Mouse (Mus musculus): ENCODE results near the gene Mgrn1. TPM values are rescaled to one million over a fixed set of nuclear protein-coding genes. Genes with fewer than 3 reads are reported as not detected.

Mgrn1 gene
- polyA plus RNA-seq, 1 experiment from 2014 or later: 36.7 TPM

- H3K4me1 ChIP-seq (ENCODE audit: insufficient read depth): peaks cover 17% of the 10 kb centered on the region
- no peak overlapping the region for H3K4me3 ChIP-seq (ENCODE audit: low read depth, low read length)
- H3K9me3 ChIP-seq (ENCODE audit: low read length): no peaks in the 10 kb centered on the region
- H3K27me3 ChIP-seq (ENCODE audit: insufficient read depth, low read length): no peaks in the 10 kb centered on the region
- ATAC-seq: no peak
- no peak for DNase-seq
- peak overlapping the region; percentile 74; the same call in 1 of the 2 replicates for H3K27ac ChIP-seq (ENCODE audit: low read depth)
- peak overlapping the region; percentile 94; the same call in 1 of the 2 replicates for H3K4me2 ChIP-seq (ENCODE audit: low read depth, low read length)
- no peak for TF ChIP-seq CTCF (IDR thresholded peaks at IDR 0.05; ENCODE audit: low read depth)
- TF ChIP-seq EP300 (IDR thresholded peaks at IDR 0.05; ENCODE audit: low read depth): no peak
- 84% methylated on average over 10 of the region's 10 CpGs for WGBS (ENCODE audit: insufficient replicate concordance)
- H3K36me3 ChIP-seq (replicated peaks; ENCODE audit: insufficient read depth, low read length): peaks cover 54% of the 10 kb centered on the region
- H3K9ac ChIP-seq (replicated peaks): peak overlapping the region; percentile 88; the same call in 1 of the 2 replicates
Measured at GRCm38 (mm10) chr16:4940311-4940850, 54.3 kb downstream of the Mgrn1 start.

GRCm38 (mm10) chr16:4941016-4941415, 55.0 kb downstream of the Mgrn1 start:
- Histone ChIP-seq H3K36me3 (replicated peaks; ENCODE audit: insufficient read depth, low read length) (peaks cover 58% of the 10 kb centered on the region), H3K4me1 (ENCODE audit: insufficient read depth) (peaks cover 17% of the 10 kb centered on the region)
- TF ChIP-seq CTCF (IDR thresholded peaks at IDR 0.05; ENCODE audit: low read depth): no peak
- TF ChIP-seq EP300 (IDR thresholded peaks at IDR 0.05; ENCODE audit: low read depth): no peak

GRCm38 (mm10) chr16:4942868-4943267, 56.8 kb downstream of the Mgrn1 start:
- TF ChIP-seq EP300 (IDR thresholded peaks at IDR 0.05; ENCODE audit: low read depth): no peak
- TF ChIP-seq CTCF (IDR thresholded peaks at IDR 0.05; ENCODE audit: low read depth): no peak
- WGBS (ENCODE audit: insufficient replicate concordance): 88% methylated on average over 8 of the region's 8 CpGs
- H3K4me2 ChIP-seq (ENCODE audit: low read depth, low read length): no peak overlapping the region

More at GRCm38 (mm10) chr16:4941016-4941415, 55.0 kb downstream of the Mgrn1 start:
- ATAC-seq: no peak
- no peak for DNase-seq
- Histone ChIP-seq H3K4me3 (ENCODE audit: low read depth, low read length) (no peak overlapping the region), H3K27me3 (ENCODE audit: insufficient read depth, low read length) (no peaks in the 10 kb centered on the region), H3K27ac (ENCODE audit: low read depth) (no peak overlapping the region), H3K9me3 (ENCODE audit: low read length) (no peaks in the 10 kb centered on the region), H3K9ac (replicated peaks) (no peak overlapping the region), H3K4me2 (ENCODE audit: low read depth, low read length) (no peak overlapping the region)

GRCm38 (mm10) chr16:4943431-4943830, 57.4 kb downstream of the Mgrn1 start:
- Histone ChIP-seq H3K36me3 (replicated peaks; ENCODE audit: insufficient read depth, low read length) (peaks cover 48% of the 10 kb centered on the region), H3K9ac (replicated peaks) (no peak overlapping the region), H3K27me3 (ENCODE audit: insufficient read depth, low read length) (no peaks in the 10 kb centered on the region), H3K4me1 (ENCODE audit: insufficient read depth) (peaks cover 27% of the 10 kb centered on the region), H3K27ac (ENCODE audit: low read depth) (no peak overlapping the region), H3K9me3 (ENCODE audit: low read length) (no peaks in the 10 kb centered on the region), H3K4me3 (ENCODE audit: low read depth, low read length) (no peak overlapping the region), H3K4me2 (ENCODE audit: low read depth, low read length) (no peak overlapping the region)
- 91% methylated on average over 3 of the region's 3 CpGs for WGBS (ENCODE audit: insufficient replicate concordance)
- no peak for TF ChIP-seq EP300 (IDR thresholded peaks at IDR 0.05; ENCODE audit: low read depth)
- no peak for ATAC-seq
- no peak for DNase-seq

More at GRCm38 (mm10) chr16:4942868-4943267, 56.8 kb downstream of the Mgrn1 start:
- no peak overlapping the region for H3K27ac ChIP-seq (ENCODE audit: low read depth)
- peaks cover 49% of the 10 kb centered on the region for H3K36me3 ChIP-seq (replicated peaks; ENCODE audit: insufficient read depth, low read length)
- no peak overlapping the region for H3K9ac ChIP-seq (replicated peaks)
- no peaks in the 10 kb centered on the region for H3K27me3 ChIP-seq (ENCODE audit: insufficient read depth, low read length)
- no peaks in the 10 kb centered on the region for H3K9me3 ChIP-seq (ENCODE audit: low read length)
- H3K4me1 ChIP-seq (ENCODE audit: insufficient read depth): peaks cover 25% of the 10 kb centered on the region
- no peak overlapping the region for H3K4me3 ChIP-seq (ENCODE audit: low read depth, low read length)
- DNase-seq (no peak), ATAC-seq (no peak)

- Histone ChIP-seq H3K9ac (replicated peaks) (no peak overlapping the region), H3K36me3 (replicated peaks; ENCODE audit: insufficient read depth, low read length) (peaks cover 52% of the 10 kb centered on the region), H3K4me1 (ENCODE audit: insufficient read depth) (peaks cover 12% of the 10 kb centered on the region), H3K4me3 (ENCODE audit: low read depth, low read length) (no peak overlapping the region), H3K27ac (ENCODE audit: low read depth) (no peak overlapping the region), H3K4me2 (ENCODE audit: low read depth, low read length) (no peak overlapping the region), H3K27me3 (ENCODE audit: insufficient read depth, low read length) (no peaks in the 10 kb centered on the region), H3K9me3 (ENCODE audit: low read length) (no peaks in the 10 kb centered on the region)
- DNase-seq (peak; percentile 33), ATAC-seq (peak; percentile 64)
- WGBS (ENCODE audit: insufficient replicate concordance): 47% methylated on average over 4 of the region's 4 CpGs
- peak; percentile 37 for TF ChIP-seq CTCF (IDR thresholded peaks at IDR 0.05; ENCODE audit: low read depth)
- no peak for TF ChIP-seq EP300 (IDR thresholded peaks at IDR 0.05; ENCODE audit: low read depth)
Measured at GRCm38 (mm10) chr16:4945415-4945814, 59.4 kb downstream of the Mgrn1 start.

DNA sequence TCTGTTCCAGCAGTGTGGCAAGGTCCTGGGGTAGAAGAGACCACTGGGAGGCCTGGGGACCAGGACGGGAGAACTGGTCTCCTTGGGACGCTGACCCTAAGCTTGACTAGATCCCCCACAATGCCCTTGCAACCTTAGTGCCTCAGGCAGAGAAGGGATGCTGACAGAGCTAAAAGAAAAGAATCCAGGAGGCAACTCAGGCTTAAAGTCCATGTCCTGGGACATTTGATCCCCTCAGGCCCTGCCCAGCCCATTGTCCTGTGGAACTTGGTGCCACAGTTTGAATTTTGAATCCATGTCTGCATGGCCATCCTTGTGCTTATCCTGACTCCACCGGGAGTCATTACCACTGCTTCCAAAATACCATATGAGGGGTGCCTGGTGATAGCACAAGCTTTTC, 60.1 kb downstream of the Mgrn1 start:
- ATAC-seq (no peak), DNase-seq (no peak)
- H3K9ac ChIP-seq (replicated peaks): no peak overlapping the region
- H3K36me3 ChIP-seq (replicated peaks; ENCODE audit: insufficient read depth, low read length): peaks cover 51% of the 10 kb centered on the region
- no peaks in the 10 kb centered on the region for H3K9me3 ChIP-seq (ENCODE audit: low read length)
- H3K4me1 ChIP-seq (ENCODE audit: insufficient read depth): peaks cover 12% of the 10 kb centered on the region
- TF ChIP-seq EP300 (IDR thresholded peaks at IDR 0.05; ENCODE audit: low read depth) (no peak), CTCF (IDR thresholded peaks at IDR 0.05; ENCODE audit: low read depth) (no peak)
- no peak overlapping the region for H3K4me2 ChIP-seq (ENCODE audit: low read depth, low read length)
- no peak overlapping the region for H3K4me3 ChIP-seq (ENCODE audit: low read depth, low read length)
- WGBS (ENCODE audit: insufficient replicate concordance): 89% methylated on average over 3 of the region's 3 CpGs
- 0 out of 2 replicates have a peak overlapping the region, but pooled peaks have one; percentile 11 for H3K27ac ChIP-seq (ENCODE audit: low read depth)
- H3K27me3 ChIP-seq (ENCODE audit: insufficient read depth, low read length): no peaks in the 10 kb centered on the region

Data from liver, postnatal 0 days (tissue).